Mouse (Mus musculus): ENCODE measurements at regions not wholly inside any gene's neighbourhood (a gene's known extent, or its start where the extent isn't known, plus 50 kb on each side); places are given as distances from the start of the nearest gene placed in this dataset.

GRCm38 (mm10) chr19:22066302-22066701 lies 72.5 kb upstream of the Trpm3 start:
- no peak for ATAC-seq

- no peak for ATAC-seq
Measured at GRCm38 (mm10) chr19:22070246-22071030, 68.4 kb upstream of the Trpm3 start.

GRCm38 (mm10) chr19:22071701-22072100 lies 67.1 kb upstream of the Trpm3 start:
- no peak for ATAC-seq

- ATAC-seq, result no peak
Measured at GRCm38 (mm10) chr19:22074042-22074441, 64.8 kb upstream of the Trpm3 start.

GRCm38 (mm10) chr19:22081448-22081847 lies 57.4 kb upstream of the Trpm3 start:
- no peak for ATAC-seq
